Mouse (Mus musculus): ENCODE measurements around the gene Ppara. TPM values are rescaled to one million over a fixed set of nuclear protein-coding genes. Genes with fewer than 3 reads are reported as not detected.
A peak's percentile ranks its signal among the peaks of the same experiment; 100 is the strongest.

The Ppara gene
- polyA plus RNA-seq, 1 experiment from 2014 or later, result 51.3 TPM

DNA sequence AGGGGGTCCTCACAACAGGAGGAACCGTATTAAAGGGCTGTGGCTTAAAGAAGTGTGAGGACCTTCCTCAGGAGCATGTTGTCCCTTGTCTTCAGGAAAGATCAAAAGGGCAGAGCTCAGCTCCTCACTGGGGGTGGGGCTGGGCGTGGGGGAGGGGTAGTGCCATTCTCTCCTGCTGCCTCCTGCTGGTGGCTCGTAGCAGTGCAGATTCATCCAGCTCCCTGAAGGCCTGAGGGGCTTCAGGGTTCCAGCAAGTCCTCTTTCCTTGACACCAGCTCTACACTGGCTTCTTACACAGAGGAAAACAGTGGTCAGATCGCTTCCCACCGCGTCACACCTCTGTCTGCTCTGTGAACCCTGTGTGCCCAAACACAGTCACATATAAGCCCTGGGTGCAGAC is 106.2 kb downstream of the Ppara start:
- WGBS (ENCODE audit: insufficient replicate concordance), result 49% methylated on average over 6 of the region's 6 CpGs
- ATAC-seq (ENCODE audit: low read depth), result no peak

DNA sequence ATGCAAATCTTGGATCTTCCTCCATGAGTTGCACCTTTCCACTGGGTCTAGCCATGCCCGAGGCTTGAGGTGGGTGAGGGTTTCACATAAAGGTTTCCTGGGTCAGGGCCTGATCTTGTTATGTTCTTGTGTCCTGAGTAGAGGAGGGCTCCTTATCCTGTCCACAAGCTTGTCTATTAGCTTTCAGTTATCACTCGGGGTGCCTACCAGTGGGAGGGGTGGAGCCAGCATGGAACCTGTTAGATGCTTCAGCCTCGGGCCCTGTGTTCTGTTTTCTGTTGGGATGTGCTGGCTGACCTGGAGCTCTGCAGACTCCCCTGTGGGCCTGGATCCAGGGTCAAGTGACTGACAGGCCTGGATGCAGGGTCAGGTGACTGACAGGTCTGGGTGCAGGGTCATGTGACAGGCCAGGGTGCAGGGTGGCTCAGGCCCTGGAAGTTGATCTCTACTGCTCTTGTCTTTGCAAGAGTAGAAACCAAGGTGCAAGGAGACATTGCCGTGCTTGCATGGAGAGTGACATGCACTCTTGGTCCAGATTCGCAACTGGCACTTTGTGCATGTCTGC is 107.1 kb downstream of the Ppara start:
- WGBS (ENCODE audit: insufficient replicate concordance), result 47% methylated on average over 5 of the region's 5 CpGs
- Histone ChIP-seq H3K9me3 (replicated peaks; ENCODE audit: control insufficient read depth, low read length) (no peaks in the 10 kb centered on the region), H3K4me2 (ENCODE audit: low read depth, low read length) (no peak overlapping the region), H3K4me3 (ENCODE audit: low read depth, low read length) (no peak overlapping the region), H3K4me1 (ENCODE audit: control insufficient read depth, low read depth, low read length) (peaks cover 5% of the 10 kb centered on the region), H3K36me3 (ENCODE audit: control insufficient read depth, insufficient read depth) (no peaks in the 10 kb centered on the region; the same call in 1 of the 2 replicates), H3K27me3 (ENCODE audit: control insufficient read depth, insufficient read depth, low read depth, low read length) (no peaks in the 10 kb centered on the region), H3K9ac (ENCODE audit: low read depth, low read length) (no peak overlapping the region), H3K27ac (ENCODE audit: low read length) (no peak overlapping the region)
- peak; percentile 45 for ATAC-seq (ENCODE audit: low read depth)

More for the DNA sequence above, 106.2 kb downstream of the Ppara start:
- Histone ChIP-seq H3K27ac (ENCODE audit: low read length) (no peak overlapping the region), H3K36me3 (ENCODE audit: control insufficient read depth, insufficient read depth) (0 out of 2 replicates have a peak, but pooled peaks cover 3% of the 10 kb centered on the region), H3K27me3 (ENCODE audit: control insufficient read depth, insufficient read depth, low read depth, low read length) (no peaks in the 10 kb centered on the region), H3K4me2 (ENCODE audit: low read depth, low read length) (no peak overlapping the region), H3K9me3 (replicated peaks; ENCODE audit: control insufficient read depth, low read length) (no peaks in the 10 kb centered on the region), H3K4me3 (ENCODE audit: low read depth, low read length) (no peak overlapping the region), H3K4me1 (ENCODE audit: control insufficient read depth, low read depth, low read length) (peaks cover 5% of the 10 kb centered on the region), H3K9ac (ENCODE audit: low read depth, low read length) (no peak overlapping the region)

DNA sequence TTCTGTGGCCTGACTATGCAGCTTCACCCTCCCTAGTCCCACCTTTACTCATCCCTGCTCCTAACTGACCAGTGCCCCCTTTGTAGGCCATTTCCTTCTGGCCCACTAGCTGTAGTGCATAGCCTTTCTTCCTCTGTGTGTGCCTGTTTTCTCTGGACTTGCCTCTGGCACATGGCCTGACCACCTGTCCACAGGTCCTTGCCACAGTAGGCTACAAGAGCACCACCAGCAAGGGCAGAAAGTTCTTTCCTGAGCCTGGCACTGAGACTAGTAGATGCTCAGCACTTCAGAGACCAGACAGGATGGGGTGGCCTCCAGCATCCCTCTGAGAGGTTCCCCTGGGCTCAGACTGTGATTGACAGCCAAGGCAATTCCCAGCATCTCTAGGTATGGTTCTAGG is 110.3 kb downstream of the Ppara start:
- Histone ChIP-seq H3K27ac (ENCODE audit: low read length) (no peak overlapping the region), H3K27me3 (ENCODE audit: control insufficient read depth, insufficient read depth, low read depth, low read length) (no peaks in the 10 kb centered on the region), H3K4me1 (ENCODE audit: control insufficient read depth, low read depth, low read length) (peaks cover 5% of the 10 kb centered on the region), H3K36me3 (ENCODE audit: control insufficient read depth, insufficient read depth) (no peaks in the 10 kb centered on the region; the same call in 1 of the 2 replicates), H3K9ac (ENCODE audit: low read depth, low read length) (no peak overlapping the region), H3K4me3 (ENCODE audit: low read depth, low read length) (no peak overlapping the region), H3K4me2 (ENCODE audit: low read depth, low read length) (no peak overlapping the region), H3K9me3 (replicated peaks; ENCODE audit: control insufficient read depth, low read length) (no peaks in the 10 kb centered on the region)
- ATAC-seq (ENCODE audit: low read depth), result no peak

DNA sequence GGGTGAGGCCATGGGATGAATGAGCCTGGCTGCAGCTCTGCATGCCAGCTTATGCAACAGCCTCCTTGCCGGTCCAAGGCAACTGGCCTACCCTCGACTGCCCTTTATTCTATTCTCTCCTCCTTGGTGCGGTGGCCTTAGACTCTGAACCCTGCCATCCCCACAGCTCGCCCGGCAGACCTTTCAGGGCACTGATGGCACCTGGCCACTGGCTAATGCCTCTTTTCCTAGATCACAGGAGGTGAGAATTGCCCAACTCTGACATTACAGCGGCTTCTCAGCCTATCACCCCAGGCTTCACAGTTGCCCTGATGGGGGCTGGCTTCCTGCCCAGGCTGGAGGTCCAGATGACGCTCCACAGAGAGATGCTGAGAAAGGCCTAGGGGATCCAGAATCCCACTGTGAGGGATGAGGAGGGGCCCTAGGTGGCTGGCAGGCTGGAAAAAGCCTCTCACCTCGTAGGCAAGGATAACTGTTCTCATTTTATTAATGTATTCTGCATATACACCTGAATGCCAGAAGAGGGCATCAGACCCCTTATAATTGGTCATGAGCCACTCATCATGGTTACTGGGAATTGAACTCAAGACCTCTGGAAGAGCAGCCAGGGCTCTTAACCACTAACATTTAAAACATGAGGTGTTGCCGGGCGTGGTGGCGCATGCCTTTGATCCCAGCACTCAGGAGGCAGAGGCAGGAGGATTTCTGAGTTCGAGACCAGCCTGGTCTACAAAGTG is 117.0 kb downstream of the Ppara start:
- Histone ChIP-seq H3K4me3 (ENCODE audit: low read depth, low read length) (no peak overlapping the region), H3K36me3 (ENCODE audit: control insufficient read depth, insufficient read depth) (no peaks in the 10 kb centered on the region), H3K9ac (ENCODE audit: low read depth, low read length) (no peak overlapping the region), H3K27ac (ENCODE audit: low read length) (no peak overlapping the region), H3K27me3 (ENCODE audit: control insufficient read depth, insufficient read depth, low read depth, low read length) (no peaks in the 10 kb centered on the region), H3K4me2 (ENCODE audit: low read depth, low read length) (no peak overlapping the region), H3K9me3 (replicated peaks; ENCODE audit: control insufficient read depth, low read length) (no peaks in the 10 kb centered on the region), H3K4me1 (ENCODE audit: control insufficient read depth, low read depth, low read length) (no peaks in the 10 kb centered on the region)
- ATAC-seq (ENCODE audit: low read depth), result no peak
- 70% methylated on average over 12 of the region's 12 CpGs for WGBS (ENCODE audit: insufficient replicate concordance)

MicroRNAs encoded within 50 kb of the gene (microRNA counts, 519-probe panel; counts per million panel counts)
- microRNA mmu-let-7b, result 2,956 counts per million, percentile 82 among the panel's probes with 10 or more counts
- microRNA mmu-let-7c, result 3,233 counts per million, percentile 87 among the panel's probes with 10 or more counts

Small RNA genes within 50 kb of the gene (microRNA-seq; reads per million reads assigned to microRNA genes)
- gene Mirlet7b, result 1,426 reads per million, percentile 80 among the genes with 10 or more reads in this experiment
- gene Mirlet7c-2, result 40.9 reads per million, percentile 45 among the genes with 10 or more reads in this experiment

Other genes with a start within 250 kb of the Ppara start
- gene 7530416G11Rik, start 231.8 kb upstream of the Ppara start, polyA plus RNA-seq (2015; fragmentation: Nextera tagmentation; extraction: Ambion mirVana), result not detected in 2 replicates
- 0.09 and 0.19 TPM in 2 replicates for gene Wnt7b, start 152.5 kb upstream of the Ppara start, polyA plus RNA-seq (2015; fragmentation: Nextera tagmentation; extraction: Ambion mirVana)
- gene Cdpf1, start 76.7 kb downstream of the Ppara start, polyA plus RNA-seq (2015; fragmentation: Nextera tagmentation; extraction: Ambion mirVana), result 17.2 and 18.6 TPM in 2 replicates
- gene Pkdrej, start 86.8 kb downstream of the Ppara start, polyA plus RNA-seq (2015; fragmentation: Nextera tagmentation; extraction: Ambion mirVana), result 0.09 TPM in 2 replicates
- gene Ttc38, start 97.3 kb downstream of the Ppara start, polyA plus RNA-seq (2015; fragmentation: Nextera tagmentation; extraction: Ambion mirVana), result 8.9 and 10.7 TPM in 2 replicates
- gene Gtse1, start 124.8 kb downstream of the Ppara start, polyA plus RNA-seq (2015; fragmentation: Nextera tagmentation; extraction: Ambion mirVana), result 23.0 TPM in 2 replicates
- 15.4 and 15.5 TPM in 2 replicates for gene Trmu, start 144.3 kb downstream of the Ppara start, polyA plus RNA-seq (2015; fragmentation: Nextera tagmentation; extraction: Ambion mirVana)

Measured in liver, embryonic 16.5 days (tissue).